Mouse (Mus musculus) forebrain, embryonic 16.5 days (tissue): ENCODE results near the gene Pex7. TPM values are rescaled to one million over a fixed set of nuclear protein-coding genes. Genes with fewer than 3 reads are reported as not detected.
A peak's percentile ranks its signal among the peaks of the same experiment; 100 is the strongest.

Experiments used
- ATAC-seq: fragments of 200-750 bp; cut with Nextera tagmentation; 2 replicates; pipeline ENCODE4 v1.8.0; 2017; ENCODE audit warnings: mild to moderate bottlenecking, moderate library complexity
- H3K27ac ChIP-seq: fragments of 300-500 bp; sonication (generic); 2 replicates; pipeline ENCODE4 v1.5.1; 2014; ENCODE audit warnings: low read length, control low read depth
- H3K27me3 ChIP-seq: fragments of 300-500 bp; sonication (generic); replicated peaks from 2 replicates; pipeline ENCODE4 v1.6.1; 2014; ENCODE audit warnings: low read length; ENCODE audit not compliant: control insufficient read depth, insufficient read depth
- H3K36me3 ChIP-seq: fragments of 300-500 bp; sonication (generic); 2 replicates; pipeline ENCODE4 v1.6.1; 2014; ENCODE audit not compliant: control insufficient read depth, insufficient read depth
- H3K4me1 ChIP-seq: fragments of 300-500 bp; sonication (generic); replicated peaks from 2 replicates; pipeline ENCODE4 v1.6.1; 2014; ENCODE audit warnings: low read length; ENCODE audit not compliant: control insufficient read depth, insufficient read depth
- H3K4me2 ChIP-seq: fragments of 300-500 bp; sonication (generic); 2 replicates; pipeline ENCODE4 v1.6.1; 2014; ENCODE audit warnings: mild to moderate bottlenecking, low read length, control low read depth
- H3K4me3 ChIP-seq: fragments of 300-500 bp; sonication (generic); replicated peaks from 2 replicates; pipeline ENCODE4 v1.5.1; 2014; ENCODE audit warnings: mild to moderate bottlenecking, low read length, control low read depth
- H3K9ac ChIP-seq: fragments of 300-500 bp; sonication (generic); replicated peaks from 2 replicates; pipeline ENCODE4 v1.6.1; 2014; ENCODE audit warnings: low read depth, low read length, control low read depth
- H3K9me3 ChIP-seq: fragments of 300-500 bp; sonication (generic); 2 replicates; pipeline ENCODE4 v1.6.1; 2016; ENCODE audit warnings: low read length; ENCODE audit not compliant: control insufficient read depth
- WGBS: fragments of 180-500 bp; shearing (Covaris S2); extraction: QIAGEN DNeasy Blood & Tissue Kit; methylation state at CpG from one replicate; pipeline ENCODE4 v1.1.7; 2014; 5-methylcytosine and 5-hydroxymethylcytosine counted together
- polyA plus RNA-seq: library from polyadenylated mRNA; unstranded; fragments of >200 nt; fragmentation: Nextera tagmentation; extraction: Ambion mirVana; gene quantifications from 2 replicates; pipeline ENCODE4 v1.2.1, GENCODE M21; 2015

Pex7 gene
- polyA plus RNA-seq, 1 experiment from 2014 or later: 23.9 TPM

GRCm38 (mm10) chr10:19893976-19894375, 13.5 kb downstream of the Pex7 start:
- H3K36me3 ChIP-seq: no peaks in the 10 kb centered on the region
- H3K4me3 ChIP-seq: no peak overlapping the region
- no peaks in the 10 kb centered on the region for H3K27me3 ChIP-seq
- H3K4me2 ChIP-seq: no peak overlapping the region
- peak; percentile 63 for ATAC-seq
- no peaks in the 10 kb centered on the region for H3K4me1 ChIP-seq
- no peak overlapping the region for H3K9ac ChIP-seq
- no peaks in the 10 kb centered on the region for H3K9me3 ChIP-seq
- no peak overlapping the region for H3K27ac ChIP-seq
- WGBS: 16% methylated on average over 4 of the region's 4 CpGs

DNA sequence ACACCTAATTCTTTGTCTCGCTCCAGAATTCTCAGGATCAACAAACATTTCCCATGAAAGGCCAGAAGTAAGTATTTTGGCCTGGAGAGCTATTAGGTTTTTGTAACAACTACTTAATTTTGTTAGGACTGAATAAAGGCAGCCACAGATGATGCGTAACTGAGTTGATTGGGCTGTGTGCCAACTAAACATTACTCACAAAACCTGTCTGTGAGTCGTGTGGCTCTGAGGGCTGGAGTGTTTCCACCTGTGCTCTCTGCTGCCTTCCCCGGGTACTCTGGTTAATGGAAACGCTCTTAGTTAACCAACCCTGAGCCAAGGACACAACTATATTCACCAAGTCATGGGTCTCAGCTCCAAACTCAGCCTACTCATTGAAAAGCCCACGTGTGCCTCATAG, 14.3 kb downstream of the Pex7 start:
- H3K4me2 ChIP-seq: no peak overlapping the region
- H3K9ac ChIP-seq: no peak overlapping the region
- H3K4me1 ChIP-seq: no peaks in the 10 kb centered on the region
- no peak overlapping the region for H3K27ac ChIP-seq
- WGBS: 59% methylated on average over 6 of the region's 6 CpGs
- ATAC-seq: no peak
- H3K4me3 ChIP-seq: no peak overlapping the region
- no peaks in the 10 kb centered on the region for H3K36me3 ChIP-seq
- no peaks in the 10 kb centered on the region for H3K9me3 ChIP-seq
- H3K27me3 ChIP-seq: no peaks in the 10 kb centered on the region

- Histone ChIP-seq H3K4me3 (no peak overlapping the region), H3K36me3 (no peaks in the 10 kb centered on the region), H3K27ac (no peak overlapping the region), H3K27me3 (no peaks in the 10 kb centered on the region), H3K4me2 (no peak overlapping the region), H3K4me1 (no peaks in the 10 kb centered on the region), H3K9me3 (no peaks in the 10 kb centered on the region), H3K9ac (no peak overlapping the region)
- 46% methylated on average over 3 of the region's 3 CpGs for WGBS
- ATAC-seq: no peak
Observed at GRCm38 (mm10) chr10:19891686-19892085, 15.8 kb downstream of the Pex7 start.

DNA sequence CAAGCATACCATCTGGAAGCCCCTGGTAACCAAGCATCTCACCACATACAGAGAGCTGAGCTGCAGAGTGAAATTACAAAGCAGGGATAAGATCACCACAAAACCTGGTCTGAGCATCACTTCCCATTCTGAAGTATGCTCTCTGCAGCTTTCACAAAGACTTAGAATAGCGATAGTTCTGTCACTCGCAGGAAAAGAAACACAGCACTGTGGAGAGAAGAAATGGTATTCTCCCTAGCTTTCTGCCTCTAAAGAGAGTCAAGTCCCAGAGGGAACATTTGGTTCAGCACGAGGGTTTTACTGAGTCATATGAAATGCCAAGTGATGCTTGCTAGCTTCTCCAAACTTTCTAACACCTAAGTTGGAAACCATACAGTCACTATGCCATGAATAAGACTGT, 17.6 kb downstream of the Pex7 start:
- H3K9ac ChIP-seq: no peak overlapping the region
- ATAC-seq: no peak
- 77% methylated on average over 3 of the region's 3 CpGs for WGBS
- no peaks in the 10 kb centered on the region for H3K9me3 ChIP-seq
- H3K4me3 ChIP-seq: no peak overlapping the region
- H3K4me1 ChIP-seq: no peaks in the 10 kb centered on the region
- no peak overlapping the region for H3K27ac ChIP-seq
- H3K27me3 ChIP-seq: no peaks in the 10 kb centered on the region
- H3K36me3 ChIP-seq: no peaks in the 10 kb centered on the region
- H3K4me2 ChIP-seq: no peak overlapping the region

- H3K4me2 ChIP-seq: no peak overlapping the region
- H3K4me3 ChIP-seq: no peak overlapping the region
- no peak overlapping the region for H3K9ac ChIP-seq
- H3K4me1 ChIP-seq: no peaks in the 10 kb centered on the region
- H3K36me3 ChIP-seq: no peaks in the 10 kb centered on the region
- H3K27me3 ChIP-seq: no peaks in the 10 kb centered on the region
- H3K27ac ChIP-seq: no peak overlapping the region
- no peaks in the 10 kb centered on the region for H3K9me3 ChIP-seq
- 93% methylated on average over 3 of the region's 3 CpGs for WGBS
- no peak for ATAC-seq
Observed at GRCm38 (mm10) chr10:19886249-19886648, 21.2 kb downstream of the Pex7 start.

- Histone ChIP-seq H3K9ac (no peak overlapping the region), H3K4me2 (no peak overlapping the region), H3K27me3 (no peaks in the 10 kb centered on the region), H3K27ac (no peak overlapping the region), H3K4me1 (no peaks in the 10 kb centered on the region), H3K4me3 (no peak overlapping the region), H3K9me3 (no peaks in the 10 kb centered on the region), H3K36me3 (no peaks in the 10 kb centered on the region)
- no peak for ATAC-seq
- WGBS: 68% methylated on average over 4 of the region's 4 CpGs
Observed at GRCm38 (mm10) chr10:19884409-19884808, 23.1 kb downstream of the Pex7 start.

- Histone ChIP-seq H3K9me3 (no peaks in the 10 kb centered on the region), H3K27me3 (no peaks in the 10 kb centered on the region), H3K4me3 (no peak overlapping the region), H3K4me2 (no peak overlapping the region), H3K27ac (no peak overlapping the region), H3K36me3 (no peaks in the 10 kb centered on the region), H3K9ac (no peak overlapping the region), H3K4me1 (no peaks in the 10 kb centered on the region)
- ATAC-seq: no peak
- 67% methylated on average over 3 of the region's 3 CpGs for WGBS
Observed at GRCm38 (mm10) chr10:19880437-19880836, 27.1 kb downstream of the Pex7 start.

- Histone ChIP-seq H3K4me3 (no peak overlapping the region), H3K4me2 (no peak overlapping the region), H3K4me1 (no peaks in the 10 kb centered on the region), H3K27ac (no peak overlapping the region), H3K36me3 (no peaks in the 10 kb centered on the region), H3K9me3 (no peaks in the 10 kb centered on the region), H3K9ac (no peak overlapping the region), H3K27me3 (no peaks in the 10 kb centered on the region)
- WGBS: 90% methylated on average over 6 of the region's 6 CpGs
- ATAC-seq: no peak
Observed at GRCm38 (mm10) chr10:19879161-19879560, 28.3 kb downstream of the Pex7 start.

GRCm38 (mm10) chr10:19877679-19878078, 29.8 kb downstream of the Pex7 start:
- H3K4me3 ChIP-seq: no peak overlapping the region
- H3K36me3 ChIP-seq: no peaks in the 10 kb centered on the region
- H3K9ac ChIP-seq: no peak overlapping the region
- WGBS: 87% methylated on average over 9 of the region's 9 CpGs
- H3K27ac ChIP-seq: no peak overlapping the region
- no peak for ATAC-seq
- H3K4me1 ChIP-seq: no peaks in the 10 kb centered on the region
- no peaks in the 10 kb centered on the region for H3K9me3 ChIP-seq
- no peak overlapping the region for H3K4me2 ChIP-seq
- H3K27me3 ChIP-seq: no peaks in the 10 kb centered on the region

DNA sequence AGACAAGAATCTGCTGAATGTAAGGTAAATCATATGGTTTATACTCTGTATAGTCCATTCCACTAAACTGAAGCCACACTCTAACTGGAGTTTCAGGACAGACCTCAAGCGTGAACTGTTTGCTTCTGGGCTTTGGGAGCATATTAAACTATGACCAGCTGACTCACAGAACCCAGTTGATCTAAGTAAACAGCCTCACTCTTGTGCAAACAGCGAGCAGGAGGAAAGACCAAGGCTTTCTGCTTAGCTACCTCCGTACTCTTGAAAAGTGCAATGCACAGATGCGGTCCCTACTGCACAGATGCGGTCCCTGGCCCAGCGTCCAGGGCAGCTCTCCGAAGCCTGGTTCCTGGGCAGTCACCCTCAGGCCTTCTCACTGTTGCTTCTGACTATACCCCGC, 30.2 kb downstream of the Pex7 start:
- no peaks in the 10 kb centered on the region for H3K27me3 ChIP-seq
- WGBS: 90% methylated on average over 8 of the region's 8 CpGs
- no peak overlapping the region for H3K27ac ChIP-seq
- H3K4me1 ChIP-seq: no peaks in the 10 kb centered on the region
- H3K4me3 ChIP-seq: no peak overlapping the region
- ATAC-seq: no peak
- H3K36me3 ChIP-seq: no peaks in the 10 kb centered on the region
- no peak overlapping the region for H3K9ac ChIP-seq
- H3K9me3 ChIP-seq: no peaks in the 10 kb centered on the region
- no peak overlapping the region for H3K4me2 ChIP-seq
